Mouse (Mus musculus) liver, embryonic 14.5 days (tissue): ENCODE results near the gene Ephb1. TPM values are rescaled to one million over a fixed set of nuclear protein-coding genes. Genes with fewer than 3 reads are reported as not detected.

Source experiments
- ATAC-seq: fragments of 200-750 bp; cut with Nextera tagmentation; 2 replicates; pipeline ENCODE4 v1.8.0; 2017; ENCODE audit warnings: moderate number of reproducible peaks, mild to moderate bottlenecking, moderate library complexity; ENCODE audit not compliant: insufficient read depth
- DNase-seq, 3 experiments: peaks; one replicate each; pipeline ENCODE4 v3.0.0-alpha.2; 2012 to 2013; ENCODE audit warnings: low read depth in 3 of 3, low spot score in 3 of 3
- H3K27ac ChIP-seq: fragments of 300-500 bp; sonication (generic); 2 replicates; pipeline ENCODE4 v1.5.1; 2014; ENCODE audit warnings: moderate library complexity, mild to moderate bottlenecking, control low read depth, inconsistent platforms
- H3K27me3 ChIP-seq: fragments of 300-500 bp; sonication (generic); 2 replicates; pipeline ENCODE4 v1.6.1; 2014; ENCODE audit warnings: mild to moderate bottlenecking, low read length, moderate library complexity; ENCODE audit not compliant: control insufficient read depth, insufficient read depth
- H3K36me3 ChIP-seq: fragments of 300-500 bp; sonication (generic); replicated peaks from 2 replicates; pipeline ENCODE4 v1.6.1; 2014; ENCODE audit warnings: low read depth; ENCODE audit not compliant: control insufficient read depth, insufficient read depth
- H3K4me1 ChIP-seq, 2 experiments: fragments of 200-500 bp in 1 of 2; fragments of 300-500 bp in 1 of 2; sonication (generic) in 1 of 2; replicated peaks; 2 replicates each; pipeline ENCODE4 v1.6.1; 2012 to 2014; ENCODE audit warnings: antibody characterized with exemption in 1 of 2, inconsistent platforms in 1 of 2, low read length in 1 of 2; ENCODE audit not compliant: control insufficient read depth in 2 of 2, insufficient read depth in 2 of 2
- H3K4me2 ChIP-seq: fragments of 300-500 bp; sonication (generic); 2 replicates; pipeline ENCODE4 v1.6.1; 2014; ENCODE audit warnings: low read depth, mild to moderate bottlenecking, control low read depth, moderate library complexity
- H3K4me3 ChIP-seq, 2 experiments: fragments of 200-500 bp in 1 of 2; fragments of 300-500 bp in 1 of 2; sonication (generic) in 1 of 2; 2 replicates each; pipeline ENCODE4 v1.5.1; 2012 to 2014; ENCODE audit warnings: low read depth in 2 of 2, low read length in 2 of 2, mild to moderate bottlenecking in 2 of 2, control low read depth in 1 of 2, inconsistent platforms in 1 of 2, moderate library complexity in 1 of 2; ENCODE audit not compliant: insufficient read depth in 1 of 2
- H3K9ac ChIP-seq: fragments of 300-500 bp; sonication (generic); replicated peaks from 2 replicates; pipeline ENCODE4 v1.6.1; 2014; ENCODE audit warnings: mild to moderate bottlenecking, control low read depth, moderate library complexity
- H3K9me3 ChIP-seq: fragments of 300-500 bp; sonication (generic); 2 replicates; pipeline ENCODE4 v1.6.1; 2016; ENCODE audit warnings: low read length, mixed read lengths; ENCODE audit not compliant: control insufficient read depth
- CTCF ChIP-seq: IDR thresholded peaks from 2 replicates; pipeline ENCODE4 v1.5.1; 2016; ENCODE audit warnings: antibody characterized with exemption, low read depth, control low read depth
- EP300 ChIP-seq: IDR thresholded peaks from 2 replicates; pipeline ENCODE4 v1.6.1; 2016; ENCODE audit warnings: antibody characterized with exemption, low read depth
- WGBS: fragments of 180-500 bp; shearing (Covaris S2); extraction: QIAGEN DNeasy Blood & Tissue Kit; methylation state at CpG from one replicate; pipeline ENCODE4 v1.1.7; 2014; ENCODE audit not compliant: insufficient replicate concordance; 5-methylcytosine and 5-hydroxymethylcytosine counted together
- polyA plus RNA-seq, 2 experiments: library from polyadenylated mRNA; depleted of rRNA in 1 of 2; stranded (reverse) in 1 of 2; unstranded in 1 of 2; fragments of >200 nt; fragmentation: Nextera tagmentation in 1 of 2; extraction: Ambion mirVana in 1 of 2; gene quantifications; 2 replicates each; pipeline versions ENCODE4 v1.2.1 to v1.2.3; 2012 to 2014

Gene Ephb1
- polyA plus RNA-seq, 2 experiments, result 0.25 to 0.29 TPM

DNA sequence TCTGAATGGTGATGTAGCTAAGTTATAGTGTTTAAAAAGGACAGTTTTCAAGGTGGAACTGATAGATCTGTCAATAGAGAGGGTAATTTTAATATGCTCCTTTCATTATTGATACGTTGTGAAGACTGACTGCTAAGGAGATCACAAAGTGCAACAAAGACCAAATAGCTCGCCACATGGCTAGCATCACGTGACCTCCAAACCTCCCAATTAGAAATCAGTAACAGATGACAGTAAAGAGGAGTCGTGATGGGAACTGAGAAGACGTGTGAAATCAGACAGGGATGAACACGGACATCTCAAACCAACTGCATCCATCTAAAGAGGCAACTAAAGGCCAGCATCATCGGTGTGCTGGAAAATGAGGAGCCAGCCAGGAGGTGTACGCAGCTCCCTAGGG is 15.6 kb upstream of the Ephb1 start:
- Histone ChIP-seq H3K4me1 (no peaks in the 10 kb centered on the region), H3K9ac (no peak overlapping the region), H3K9me3 (no peaks in the 10 kb centered on the region), H3K4me3 (no peak overlapping the region), H3K27me3 (no peaks in the 10 kb centered on the region), H3K4me2 (no peak overlapping the region), H3K27ac (no peak overlapping the region), H3K36me3 (no peaks in the 10 kb centered on the region)
- TF ChIP-seq EP300 (no peak), CTCF (no peak)
- 46% methylated on average over 8 of the region's 8 CpGs for WGBS
- DNase-seq (no peak), ATAC-seq (no peak)

DNA sequence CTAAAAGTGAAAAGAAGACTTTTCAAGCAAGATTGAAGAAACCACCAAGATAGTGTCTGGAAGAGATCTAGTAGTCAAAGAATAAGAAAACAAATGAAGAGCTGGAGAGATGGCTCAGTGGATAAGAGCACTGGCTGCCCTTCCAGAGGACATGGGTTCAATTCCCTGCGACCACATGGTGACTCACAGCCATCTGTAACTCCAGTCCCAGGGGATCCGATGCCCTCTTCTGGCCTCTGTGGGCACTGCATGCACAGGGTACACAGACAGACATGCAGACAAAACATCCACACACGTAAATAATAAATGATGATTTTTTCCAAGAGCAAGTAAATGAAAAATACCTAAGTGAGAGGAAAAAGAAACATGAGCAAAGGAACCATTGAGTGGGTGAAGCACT is 14.6 kb upstream of the Ephb1 start:
- Histone ChIP-seq H3K4me2 (no peak overlapping the region), H3K27me3 (no peaks in the 10 kb centered on the region), H3K9ac (no peak overlapping the region), H3K27ac (no peak overlapping the region), H3K4me1 (no peaks in the 10 kb centered on the region), H3K9me3 (no peaks in the 10 kb centered on the region), H3K36me3 (no peaks in the 10 kb centered on the region), H3K4me3 (no peak overlapping the region)
- 47% methylated on average over 3 of the region's 3 CpGs for WGBS
- DNase-seq (no peak), ATAC-seq (no peak)
- TF ChIP-seq CTCF (peak; percentile 45), EP300 (no peak)

GRCm38 (mm10) chr9:102367796-102368195 is 13.3 kb upstream of the Ephb1 start:
- Histone ChIP-seq H3K9ac (no peak overlapping the region), H3K4me3 (no peak overlapping the region), H3K27ac (no peak overlapping the region), H3K4me1 (no peaks in the 10 kb centered on the region), H3K4me2 (no peak overlapping the region), H3K27me3 (no peaks in the 10 kb centered on the region), H3K9me3 (no peaks in the 10 kb centered on the region), H3K36me3 (no peaks in the 10 kb centered on the region)
- no peak for ATAC-seq
- 83% methylated on average over 2 of the region's 2 CpGs for WGBS
- TF ChIP-seq EP300 (no peak), CTCF (no peak)
- DNase-seq, result no peak

GRCm38 (mm10) chr9:102365536-102365935 is 11.0 kb upstream of the Ephb1 start:
- no peak for ATAC-seq
- Histone ChIP-seq H3K9me3 (no peaks in the 10 kb centered on the region), H3K27me3 (no peaks in the 10 kb centered on the region), H3K36me3 (no peaks in the 10 kb centered on the region), H3K4me1 (no peaks in the 10 kb centered on the region), H3K9ac (no peak overlapping the region), H3K4me2 (no peak overlapping the region), H3K4me3 (no peak overlapping the region), H3K27ac (no peak overlapping the region)
- TF ChIP-seq CTCF, result no peak
- no peak for TF ChIP-seq EP300
- 48% methylated on average over 2 of the region's 2 CpGs for WGBS
- DNase-seq, result no peak

DNA sequence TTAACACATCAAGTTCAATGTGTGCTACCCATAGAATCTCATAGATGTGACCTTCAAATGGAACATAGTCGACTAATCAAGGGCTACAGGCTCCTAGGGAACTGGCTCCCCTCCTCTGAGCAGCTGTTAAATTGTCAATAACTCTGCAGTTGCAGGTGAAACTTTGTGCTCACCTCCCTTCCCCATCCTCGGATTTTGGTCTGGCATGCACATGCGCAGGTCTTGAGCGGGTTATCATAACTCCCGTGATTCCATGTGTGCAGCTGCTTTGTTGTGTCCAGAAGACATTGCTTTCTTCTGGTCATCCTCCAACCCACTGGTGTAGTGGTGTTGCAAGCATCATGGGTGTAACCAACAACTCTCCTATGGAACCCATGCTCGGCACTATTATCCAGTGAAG is 4.8 kb upstream of the Ephb1 start:
- DNase-seq, result no peak
- no peak for ATAC-seq
- no peaks in the 10 kb centered on the region for H3K9me3 ChIP-seq
- no peak overlapping the region for H3K27ac ChIP-seq
- H3K4me3 ChIP-seq, result no peak overlapping the region
- no peak overlapping the region for H3K9ac ChIP-seq
- no peak overlapping the region for H3K4me2 ChIP-seq
- H3K36me3 ChIP-seq, result no peaks in the 10 kb centered on the region
- peaks cover 3% of the 10 kb centered on the region for H3K27me3 ChIP-seq
- TF ChIP-seq CTCF, result no peak
- no peak for TF ChIP-seq EP300
- 59% methylated on average over 6 of the region's 6 CpGs for WGBS
- H3K4me1 ChIP-seq, result no peaks in the 10 kb centered on the region
